Mouse (Mus musculus) small intestine, adult 2 months (tissue): ENCODE measurements at regions not wholly inside any gene's neighbourhood (a gene's known extent, or its start where the extent isn't known, plus 50 kb on each side); places are given as distances from the start of the nearest gene placed in this dataset.

Experiments
- H3K27ac ChIP-seq: fragments of 200-500 bp; 2 replicates; pipeline ENCODE4 v1.5.1; 2012; ENCODE audit warnings: low read depth, low read length, control low read depth, inconsistent platforms; ENCODE audit not compliant: insufficient read depth
- H3K27me3 ChIP-seq: fragments of 200-500 bp; 2 replicates; pipeline ENCODE4 v1.6.1; 2012; ENCODE audit warnings: mild to moderate bottlenecking, moderate library complexity, low read length, inconsistent platforms; ENCODE audit not compliant: control insufficient read depth, insufficient read depth
- H3K36me3 ChIP-seq: fragments of 200-500 bp; 2 replicates; pipeline ENCODE4 v1.6.1; 2012; ENCODE audit warnings: mild to moderate bottlenecking, low read length, control low read depth, inconsistent platforms; ENCODE audit not compliant: control insufficient read depth, insufficient read depth
- H3K4me1 ChIP-seq: fragments of 200-500 bp; 2 replicates; pipeline ENCODE4 v1.6.1; 2012; ENCODE audit warnings: low read length, inconsistent platforms, mixed read lengths; ENCODE audit not compliant: control insufficient read depth, insufficient read depth, insufficient read length
- H3K4me3 ChIP-seq: fragments of 200-500 bp; 2 replicates; pipeline ENCODE4 v1.5.1; 2012; ENCODE audit warnings: low read depth, mild to moderate bottlenecking, control low read depth, inconsistent platforms, low read length, moderate library complexity
- CTCF ChIP-seq: fragments of 200-500 bp; IDR thresholded peaks from 2 replicates; pipeline ENCODE4 v1.5.1; 2012; ENCODE audit warnings: low read depth, mild to moderate bottlenecking, control low read depth, inconsistent platforms, low read length, moderate library complexity, mixed read lengths; ENCODE audit not compliant: insufficient replicate concordance, insufficient read length; ENCODE audit errors: extremely low read depth
- POLR2A ChIP-seq: fragments of 200-500 bp; IDR thresholded peaks from 2 replicates; pipeline ENCODE4 v1.6.1; 2012; ENCODE audit warnings: low read depth, mild to moderate bottlenecking, control low read depth, inconsistent platforms, low read length, moderate library complexity
- WGBS: fragments of 180-500 bp; shearing (Covaris S2); methylation state at CpG from one replicate; pipeline ENCODE4 v1.1.7; 2018; 5-methylcytosine and 5-hydroxymethylcytosine counted together

DNA sequence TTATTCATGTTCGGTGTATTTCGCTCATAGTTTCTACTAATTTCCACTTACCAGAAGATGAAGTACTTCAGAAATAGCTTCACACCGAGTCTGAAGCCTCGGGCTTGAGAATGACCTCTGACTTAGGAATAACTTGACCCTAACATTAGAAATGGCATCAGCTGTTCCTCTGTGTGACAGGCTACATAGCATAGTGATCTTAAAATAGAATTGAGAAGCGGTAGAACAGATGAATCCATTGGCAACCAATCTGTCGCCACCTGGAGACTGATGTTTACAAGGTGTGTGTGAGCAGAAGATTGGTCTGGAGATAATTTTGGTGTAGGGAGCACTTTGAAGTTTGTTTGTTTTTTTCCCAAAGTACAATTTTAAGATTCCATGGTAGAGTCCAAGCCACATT, 60.9 kb upstream of the Ahi1 start:
- Histone ChIP-seq H3K4me3 (no peak overlapping the region), H3K36me3 (no peaks in the 10 kb centered on the region), H3K27ac (no peak overlapping the region), H3K4me1 (no peaks in the 10 kb centered on the region), H3K27me3 (no peaks in the 10 kb centered on the region)
- WGBS, result 68% methylated on average over 6 of the region's 6 CpGs
- TF ChIP-seq POLR2A (no peak), CTCF (no peak)

GRCm38 (mm10) chr10:20883618-20884017, 68.7 kb upstream of the Ahi1 start:
- 81% methylated on average over 5 of the region's 5 CpGs for WGBS
- no peaks in the 10 kb centered on the region for H3K27me3 ChIP-seq
- no peak overlapping the region for H3K4me3 ChIP-seq
- H3K4me1 ChIP-seq, result no peaks in the 10 kb centered on the region
- H3K36me3 ChIP-seq, result no peaks in the 10 kb centered on the region
- TF ChIP-seq POLR2A (no peak), CTCF (no peak)
- H3K27ac ChIP-seq, result no peak overlapping the region

GRCm38 (mm10) chr10:20882599-20882998, 69.7 kb upstream of the Ahi1 start:
- H3K27me3 ChIP-seq, result no peaks in the 10 kb centered on the region
- H3K36me3 ChIP-seq, result no peaks in the 10 kb centered on the region
- no peaks in the 10 kb centered on the region for H3K4me1 ChIP-seq
- 88% methylated on average over 8 of the region's 8 CpGs for WGBS
- no peak overlapping the region for H3K27ac ChIP-seq
- TF ChIP-seq POLR2A, result no peak
- no peak for TF ChIP-seq CTCF
- H3K4me3 ChIP-seq, result no peak overlapping the region

GRCm38 (mm10) chr10:20880251-20880650, 72.1 kb upstream of the Ahi1 start:
- H3K27me3 ChIP-seq, result no peaks in the 10 kb centered on the region
- no peaks in the 10 kb centered on the region for H3K4me1 ChIP-seq
- H3K36me3 ChIP-seq, result no peaks in the 10 kb centered on the region
- no peak overlapping the region for H3K27ac ChIP-seq
- 85% methylated on average over 4 of the region's 4 CpGs for WGBS
- TF ChIP-seq POLR2A, result no peak
- no peak for TF ChIP-seq CTCF
- H3K4me3 ChIP-seq, result no peak overlapping the region

GRCm38 (mm10) chr10:20879482-20879881, 72.9 kb upstream of the Ahi1 start:
- Histone ChIP-seq H3K4me3 (no peak overlapping the region), H3K27ac (no peak overlapping the region), H3K27me3 (no peaks in the 10 kb centered on the region), H3K4me1 (no peaks in the 10 kb centered on the region), H3K36me3 (no peaks in the 10 kb centered on the region)
- 61% methylated on average over 8 of the region's 8 CpGs for WGBS
- TF ChIP-seq POLR2A (no peak), CTCF (no peak)

DNA sequence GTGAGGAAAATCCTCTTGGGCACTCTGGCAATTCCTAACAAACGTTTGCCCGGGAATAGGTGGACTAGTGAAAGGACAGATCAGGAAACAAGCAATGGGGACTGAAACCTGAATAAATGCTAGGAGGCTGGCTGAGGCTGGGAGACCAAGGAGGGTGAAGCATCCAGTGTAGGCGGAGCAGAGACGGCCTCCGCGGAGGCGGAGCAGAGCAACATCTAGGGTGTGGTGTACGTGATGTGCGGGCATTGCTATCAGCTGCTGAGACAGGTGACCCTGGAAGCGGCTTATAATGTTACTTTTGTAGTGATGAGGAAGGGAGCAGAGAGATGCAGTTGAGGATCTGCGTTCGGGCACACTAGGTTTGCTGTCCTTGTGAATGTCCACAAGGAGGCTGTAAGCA, 85.3 kb upstream of the Ahi1 start:
- H3K4me3 ChIP-seq, result no peak overlapping the region
- no peak overlapping the region for H3K27ac ChIP-seq
- WGBS, result 81% methylated on average over 12 of the region's 12 CpGs
- no peaks in the 10 kb centered on the region for H3K4me1 ChIP-seq
- TF ChIP-seq CTCF (no peak), POLR2A (no peak)
- no peaks in the 10 kb centered on the region for H3K36me3 ChIP-seq
- no peaks in the 10 kb centered on the region for H3K27me3 ChIP-seq

DNA sequence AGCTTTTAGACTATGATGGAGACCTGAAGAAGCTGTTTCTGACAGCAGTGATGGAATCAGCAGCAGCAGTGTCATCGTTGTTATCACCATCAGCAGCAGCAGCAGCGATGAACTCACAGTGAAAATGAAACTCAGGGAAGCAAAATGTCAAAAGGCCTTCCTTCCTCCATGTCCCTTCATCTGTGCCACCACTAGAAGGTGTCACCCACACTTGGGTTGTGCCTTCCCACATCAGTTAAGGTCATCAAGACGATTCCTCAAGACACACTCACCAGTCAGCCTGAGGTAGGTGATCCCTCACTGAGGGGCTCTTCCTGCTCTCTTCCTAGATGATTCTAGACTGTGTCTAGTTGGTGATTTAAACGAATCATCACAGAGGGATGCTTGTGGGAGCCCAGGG, 87.3 kb upstream of the Ahi1 start:
- no peak overlapping the region for H3K27ac ChIP-seq
- H3K4me1 ChIP-seq, result no peaks in the 10 kb centered on the region
- WGBS, result 71% methylated on average over 4 of the region's 4 CpGs
- no peak overlapping the region for H3K4me3 ChIP-seq
- H3K27me3 ChIP-seq, result no peaks in the 10 kb centered on the region
- no peaks in the 10 kb centered on the region for H3K36me3 ChIP-seq
- no peak for TF ChIP-seq POLR2A
- no peak for TF ChIP-seq CTCF

GRCm38 (mm10) chr10:20857413-20857812, 94.9 kb upstream of the Ahi1 start:
- 38% methylated on average over 4 of the region's 4 CpGs for WGBS
- no peak for TF ChIP-seq POLR2A
- no peak for TF ChIP-seq CTCF

More at GRCm38 (mm10) chr10:20857413-20857812, 94.9 kb upstream of the Ahi1 start:
- no peak overlapping the region for H3K4me3 ChIP-seq
- peak overlapping the region; percentile 59; the same call in 1 of the 2 replicates for H3K27ac ChIP-seq
- H3K4me1 ChIP-seq, result peaks cover 10% of the 10 kb centered on the region
- no peaks in the 10 kb centered on the region for H3K27me3 ChIP-seq
- no peaks in the 10 kb centered on the region for H3K36me3 ChIP-seq
